Mouse (Mus musculus): ENCODE measurements around the gene Trappc6a. TPM values are rescaled to one million over a fixed set of nuclear protein-coding genes. Genes with fewer than 3 reads are reported as not detected.

Gene Trappc6a
- total and polyA plus RNA-seq, 3 experiments, result 41.1 to 201 (median 72.2) TPM

DNA sequence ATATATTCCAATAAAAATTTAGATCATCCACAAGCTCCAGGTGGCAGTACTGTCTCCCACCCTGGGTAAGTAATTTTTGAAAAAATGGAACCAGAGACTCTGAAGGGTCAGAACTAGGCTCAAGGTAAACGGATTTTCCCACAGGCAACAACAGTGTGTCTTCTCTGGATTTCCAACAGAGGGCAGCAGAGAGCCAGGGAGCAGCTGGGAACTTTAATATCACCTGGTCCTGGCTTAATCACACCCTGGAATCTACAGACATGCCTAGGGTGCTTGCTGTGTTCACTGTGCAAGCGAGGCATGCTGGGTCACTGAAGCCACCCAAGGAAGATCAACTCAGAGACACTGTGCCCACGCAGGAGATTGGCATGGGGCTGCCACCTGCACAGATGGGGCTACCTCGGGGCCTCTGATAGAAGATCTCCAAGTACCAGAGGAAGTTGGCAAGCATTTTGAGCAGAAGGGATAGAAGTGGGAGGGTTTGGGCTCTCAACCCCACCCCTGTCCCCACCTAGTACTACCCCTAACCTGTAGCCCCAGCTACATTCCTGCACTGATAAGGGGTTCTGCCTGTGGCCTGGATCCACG, 4.6 kb upstream of the Trappc6a start:
- peak; percentile 68 for DNase-seq (ENCODE audit: extremely low read depth)
- in situ Hi-C loops (cut with MboI; ENCODE audit: low pct_ligation_motif_present, low pct_unique_long_range_greater_than_20kb, low sequenced_read_pairs), result loop anchor here (10.0 kb wide), 2 partner anchors 71 to 371 kb away; partner anchors contain the start of genes Gemin7 and Zfp296

DNA sequence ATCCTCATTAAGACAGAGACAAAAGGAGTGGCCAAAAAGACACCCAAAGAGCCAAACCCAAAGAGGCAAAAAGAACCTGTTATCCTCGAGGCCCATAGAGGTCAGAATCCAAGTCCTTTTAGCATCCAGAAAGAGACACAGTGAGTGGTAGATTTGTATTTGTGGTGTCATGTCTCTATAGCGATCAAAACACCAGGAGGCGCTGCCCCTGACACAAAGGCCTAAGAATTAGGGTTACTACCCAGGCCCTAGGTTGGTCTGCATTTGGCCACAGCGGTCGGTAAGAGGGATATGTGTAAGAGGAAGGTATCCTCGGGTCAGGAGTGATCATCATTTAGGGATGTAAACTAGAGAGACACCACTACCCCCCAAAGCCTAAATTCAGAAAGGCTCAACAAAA, 1.9 kb upstream of the Trappc6a start:
- DNase-seq (ENCODE audit: extremely low read depth), result peak; percentile 29
- TF ChIP-seq SMC3 (IDR thresholded peaks at IDR 0.05; ENCODE audit: low read depth, low read length), result peak; percentile 27
- no peak for TF ChIP-seq NRF1 (IDR thresholded peaks at IDR 0.05; ENCODE audit: low read depth, low read length)
- peak in 1 of 2 experiments; percentile 38; a peak in 2 of 4 replicates for TF ChIP-seq CTCF (conservative IDR thresholded peaks at IDR 0.05 in 1 of 2, IDR thresholded peaks at IDR 0.05 in 1 of 2; ENCODE audit: low read depth in 2 of 2, low read length in 2 of 2)
- H3K9ac ChIP-seq (ENCODE audit: insufficient read depth, low read depth), result no peak overlapping the region
- H3K4me3 ChIP-seq (replicated peaks in 1 of 3; ENCODE audit: low read depth in 2 of 3, low read length in 2 of 3, poor library complexity in 1 of 3), result no peak overlapping the region
- peaks cover 0 to 20% of the 10 kb centered on the region in 2 experiments for H3K36me3 ChIP-seq (replicated peaks in 1 of 2; ENCODE audit: control insufficient read depth in 1 of 2, insufficient read depth in 1 of 2, low read length in 1 of 2)
- no peak overlapping the region for H3K27ac ChIP-seq (ENCODE audit: insufficient read depth, low read depth)
- in situ Hi-C loops (cut with MboI; ENCODE audit: low pct_ligation_motif_present, low pct_unique_long_range_greater_than_20kb, low sequenced_read_pairs), result loop anchor here (5.0 to 10.0 kb wide), 3 partner anchors 36 to 368 kb away; partner anchors contain the start of genes Gemin7 and Zfp296
- H3K79me2 ChIP-seq (replicated peaks; ENCODE audit: control insufficient read depth, extremely low read depth, insufficient read depth, poor library complexity, severe bottlenecking), result peaks cover 14% of the 10 kb centered on the region
- no peak overlapping the region for H3K4me2 ChIP-seq (ENCODE audit: insufficient read depth, low read depth, poor library complexity, severe bottlenecking)
- H3K27me3 ChIP-seq (replicated peaks), result no peaks in the 10 kb centered on the region
- dilution Hi-C loops (cut with MboI; ENCODE audit: extremely low pct_ligation_motif_present, extremely low pct_unique_long_range_greater_than_20kb, low sequenced_read_pairs), result no loop called here
- peaks cover 2% of the 10 kb centered on the region for H3K9me3 ChIP-seq (replicated peaks; ENCODE audit: low read length)
- H3K4me1 ChIP-seq (ENCODE audit: control insufficient read depth in 1 of 2, insufficient read depth in 2 of 2), result peaks cover 11 to 21% of the 10 kb centered on the region in 2 experiments

More for the DNA sequence above, 4.6 kb upstream of the Trappc6a start:
- dilution Hi-C loops (cut with MboI; ENCODE audit: extremely low pct_ligation_motif_present, extremely low pct_unique_long_range_greater_than_20kb, low sequenced_read_pairs), result no loop called here
- no peak overlapping the region for H3K27ac ChIP-seq (ENCODE audit: insufficient read depth, low read depth)
- TF ChIP-seq PAX5 (IDR thresholded peaks at IDR 0.05; ENCODE audit: low read length) (no peak), ZMIZ1 (IDR thresholded peaks at IDR 0.05; ENCODE audit: low read depth, low read length) (no peak), SMC3 (IDR thresholded peaks at IDR 0.05; ENCODE audit: low read depth, low read length) (peak; percentile 86), BHLHE40 (IDR thresholded peaks at IDR 0.05; ENCODE audit: low read depth, low read length) (no peak), JUND (conservative IDR thresholded peaks at IDR 0.05; ENCODE audit: low read depth, low read length) (no peak), ZC3H11A (IDR thresholded peaks at IDR 0.05; ENCODE audit: low read depth, low read length) (peak; percentile 30; the same call in 1 of the 2 replicates), NRF1 (IDR thresholded peaks at IDR 0.05; ENCODE audit: low read depth, low read length) (no peak), USF1 (IDR thresholded peaks at IDR 0.05; ENCODE audit: low read depth, low read length) (no peak), RAD21 (IDR thresholded peaks at IDR 0.05; ENCODE audit: low read depth, low read length) (peak; percentile 88), CTCF (conservative IDR thresholded peaks at IDR 0.05 in 1 of 2, IDR thresholded peaks at IDR 0.05 in 1 of 2; ENCODE audit: low read depth in 2 of 2, low read length in 2 of 2) (peak; percentile 93 to 94), POLR2A (IDR thresholded peaks at IDR 0.05; ENCODE audit: low read depth, low read length) (no peak), MAZ (IDR thresholded peaks at IDR 0.05; ENCODE audit: low read depth, low read length) (no peak)
- peaks cover 2% of the 10 kb centered on the region for H3K9me3 ChIP-seq (replicated peaks; ENCODE audit: low read length)
- no peak overlapping the region for H3K4me2 ChIP-seq (ENCODE audit: insufficient read depth, low read depth, poor library complexity, severe bottlenecking)
- H3K79me2 ChIP-seq (replicated peaks; ENCODE audit: control insufficient read depth, extremely low read depth, insufficient read depth, poor library complexity, severe bottlenecking), result no peaks in the 10 kb centered on the region
- peaks cover 7 to 10% of the 10 kb centered on the region in 2 experiments; a peak in 3 of 4 replicates for H3K4me1 ChIP-seq (ENCODE audit: control insufficient read depth in 1 of 2, insufficient read depth in 2 of 2)
- no peak overlapping the region for H3K4me3 ChIP-seq (replicated peaks in 1 of 3; ENCODE audit: low read depth in 2 of 3, low read length in 2 of 3, poor library complexity in 1 of 3)
- peaks cover 2% of the 10 kb centered on the region for H3K27me3 ChIP-seq (replicated peaks)
- peaks cover 0 to 15% of the 10 kb centered on the region in 2 experiments for H3K36me3 ChIP-seq (replicated peaks in 1 of 2; ENCODE audit: control insufficient read depth in 1 of 2, insufficient read depth in 1 of 2, low read length in 1 of 2)
- H3K9ac ChIP-seq (ENCODE audit: insufficient read depth, low read depth), result no peak overlapping the region
